Mouse (Mus musculus) lung, postnatal 36 days (tissue): Measurements from ENCODE around the gene Prkn.
A peak's percentile ranks its signal among the peaks of the same experiment; 100 is the strongest.

Experiments
- DNase-seq: peaks from one replicate; pipeline ENCODE4 v3.0.0; 2022; ENCODE audit warnings: mixed read lengths

Gene Prkn

DNA sequence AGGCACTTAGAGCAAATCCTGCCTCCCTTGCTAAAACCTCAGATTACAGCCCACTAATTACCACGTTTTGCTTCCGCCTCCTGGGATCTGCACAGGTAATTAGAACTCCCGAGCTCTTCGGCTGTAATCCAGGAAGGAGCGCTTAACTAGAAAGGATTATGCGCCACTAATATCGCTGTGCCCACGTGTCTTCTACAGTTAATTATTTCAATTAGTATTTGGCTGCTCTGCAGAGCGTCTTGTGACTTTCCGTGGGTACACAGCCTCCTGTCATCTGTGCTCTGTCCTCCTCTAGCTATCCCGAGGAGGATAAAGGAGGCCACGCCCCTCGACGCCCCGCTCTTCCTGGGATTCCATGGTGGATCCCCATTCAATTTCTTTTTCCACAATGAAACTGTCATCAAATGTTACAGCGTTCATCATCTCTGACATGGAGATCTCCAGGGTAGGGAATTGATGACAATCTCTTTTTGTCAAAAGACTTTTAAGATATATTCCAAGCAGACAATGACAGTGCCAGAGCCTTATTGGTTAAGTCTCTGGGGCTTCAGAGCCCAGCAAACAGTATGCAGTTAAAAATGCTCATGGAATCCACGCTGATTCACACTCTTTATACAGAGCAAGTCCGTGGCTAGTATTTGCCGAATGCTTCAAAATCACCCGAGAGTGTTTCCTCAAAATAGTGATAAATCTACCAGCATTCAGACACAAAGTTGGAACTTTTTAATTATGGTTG, 824.6 kb downstream of the Prkn start:
- no peak for DNase-seq

DNA sequence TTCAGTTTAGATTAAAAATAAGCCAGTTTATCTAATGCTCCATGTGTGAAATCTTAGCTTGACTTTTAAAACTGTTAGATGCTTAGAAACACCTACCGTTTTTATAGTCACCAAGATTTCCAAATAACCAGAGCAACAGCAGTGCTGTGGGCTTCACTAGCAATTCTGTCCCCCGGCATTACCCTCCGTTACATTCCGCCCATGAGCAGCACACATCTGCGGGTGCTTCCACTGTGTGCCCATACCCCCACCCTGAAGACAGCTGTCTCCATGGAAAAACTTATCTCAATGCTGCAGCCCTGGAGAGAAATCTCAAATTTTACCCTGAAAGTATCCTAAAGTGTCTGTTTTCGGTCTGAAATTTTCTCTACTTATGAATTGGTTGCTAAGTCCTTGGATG, 839.5 kb downstream of the Prkn start:
- DNase-seq, result no peak

DNA sequence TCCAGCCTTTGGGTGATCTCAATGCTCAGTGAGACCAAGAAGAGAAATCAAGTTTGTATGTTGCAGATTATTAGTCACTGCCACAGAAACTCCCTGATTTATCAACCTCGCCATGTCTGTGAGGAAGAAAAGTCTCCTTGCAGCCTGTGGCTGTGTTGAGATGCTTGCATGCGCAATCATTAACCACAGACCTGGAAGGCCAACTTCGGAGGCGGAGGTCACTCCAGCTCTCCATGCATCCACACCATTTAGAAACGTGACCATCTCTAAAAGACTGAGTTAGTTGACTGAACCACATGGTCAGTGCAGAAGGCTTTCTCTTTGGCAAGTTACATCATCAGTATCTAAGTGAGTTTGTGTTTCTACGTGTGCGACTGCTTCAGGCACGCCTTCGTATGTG, 840.3 kb downstream of the Prkn start:
- DNase-seq, result no peak

DNA sequence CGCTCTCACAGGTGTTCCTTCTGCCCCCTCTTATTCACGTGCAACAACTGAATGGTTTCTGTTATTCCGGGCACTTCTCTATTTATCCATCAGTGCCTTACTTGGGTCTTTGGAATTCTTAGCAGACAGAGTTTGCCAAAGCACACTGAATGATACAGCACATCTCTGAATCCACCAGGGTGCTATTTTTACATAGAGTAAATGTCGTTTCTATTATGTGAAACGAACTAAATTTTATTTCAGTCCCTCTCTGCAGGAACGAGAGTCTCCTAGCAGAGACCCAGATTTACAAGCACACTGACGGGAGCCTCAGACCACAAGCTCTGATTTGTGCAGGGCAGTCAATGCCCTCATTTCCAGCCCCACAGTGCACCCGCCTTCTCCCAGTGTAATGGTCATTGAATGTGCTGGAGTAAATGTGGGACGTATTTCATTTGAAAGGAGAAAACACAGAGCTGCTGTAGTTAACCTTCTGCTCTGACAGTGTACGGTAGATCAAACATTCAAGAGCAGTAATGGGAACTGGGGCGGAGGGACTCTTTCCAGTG, 841.7 kb downstream of the Prkn start:
- no peak for DNase-seq

DNA sequence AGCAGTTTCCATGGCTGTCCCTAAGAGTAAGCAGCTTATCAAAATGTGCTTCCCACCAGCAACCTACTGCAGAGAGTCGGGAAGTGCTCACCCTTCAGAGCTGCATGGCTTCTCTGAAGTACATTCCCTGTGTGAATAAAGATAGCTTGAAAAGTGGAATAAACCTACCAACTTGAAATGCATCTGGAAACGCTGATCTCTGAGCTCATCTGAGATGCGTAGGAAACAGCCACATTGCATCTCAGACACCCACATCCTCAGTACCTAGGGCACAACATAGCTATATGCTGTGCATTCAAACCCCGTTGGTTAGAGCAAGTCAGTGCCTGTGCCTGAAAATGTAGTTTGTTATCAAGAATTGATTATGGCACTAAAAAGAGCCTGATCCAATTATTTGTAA, 864.8 kb downstream of the Prkn start:
- no peak for DNase-seq

DNA sequence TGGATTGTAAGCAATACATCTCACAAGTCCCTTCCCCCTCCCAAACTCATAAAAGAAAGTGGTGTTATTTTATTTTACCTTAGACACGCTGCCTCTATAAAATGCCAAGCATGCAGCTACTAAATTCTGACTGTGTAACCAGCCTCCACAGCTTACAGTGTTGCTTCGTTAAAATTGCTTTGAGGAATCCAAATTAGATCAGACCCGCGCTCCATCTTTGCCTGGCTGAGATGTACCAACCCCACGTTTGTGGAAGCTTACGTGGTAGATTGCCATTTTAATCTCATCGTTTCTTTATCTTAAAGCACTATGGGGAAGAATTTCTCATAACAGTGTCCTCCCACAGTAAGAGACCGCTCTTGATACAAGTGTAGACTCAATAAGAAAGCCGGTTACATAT, 865.6 kb downstream of the Prkn start:
- DNase-seq, result no peak

DNA sequence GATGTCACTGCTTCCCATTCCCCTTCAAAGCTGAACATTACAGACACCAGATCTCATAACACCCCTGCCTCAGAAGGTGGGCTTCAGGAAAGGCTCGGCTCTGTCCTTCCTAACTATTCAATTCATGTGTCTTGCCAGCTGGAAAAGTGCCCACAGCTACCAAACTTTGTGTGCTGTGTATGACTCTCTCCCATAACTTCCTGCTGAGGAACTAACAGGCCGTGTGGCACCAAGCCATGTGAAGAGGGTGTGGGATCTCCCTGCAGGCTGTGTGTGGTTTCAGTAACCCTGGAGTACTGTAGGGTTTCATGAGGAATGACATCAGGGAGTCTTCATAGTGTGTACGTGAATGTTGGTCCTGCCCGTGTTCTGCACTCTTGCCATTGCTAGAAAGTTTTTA, 871.9 kb downstream of the Prkn start:
- DNase-seq, result peak; percentile 29

DNA sequence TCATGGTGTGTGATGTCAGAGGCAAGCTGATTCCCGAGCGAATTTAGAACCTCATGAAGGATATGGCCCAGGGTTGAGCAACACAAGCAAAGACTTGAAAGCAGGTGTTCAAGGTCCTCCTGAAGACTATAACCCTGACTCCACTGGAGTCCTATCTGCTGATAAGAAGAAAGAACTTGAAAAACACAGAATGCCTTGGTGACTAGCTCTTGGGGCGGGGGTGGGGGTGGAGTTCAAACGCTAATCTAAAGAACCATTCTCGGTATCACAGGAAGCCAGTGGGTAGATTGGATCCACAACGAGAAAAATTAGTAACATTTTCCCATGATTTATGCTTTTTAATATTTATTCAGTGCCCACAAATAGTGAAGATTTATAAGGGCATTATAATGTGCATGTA, 879.6 kb downstream of the Prkn start:
- DNase-seq, result no peak

DNA sequence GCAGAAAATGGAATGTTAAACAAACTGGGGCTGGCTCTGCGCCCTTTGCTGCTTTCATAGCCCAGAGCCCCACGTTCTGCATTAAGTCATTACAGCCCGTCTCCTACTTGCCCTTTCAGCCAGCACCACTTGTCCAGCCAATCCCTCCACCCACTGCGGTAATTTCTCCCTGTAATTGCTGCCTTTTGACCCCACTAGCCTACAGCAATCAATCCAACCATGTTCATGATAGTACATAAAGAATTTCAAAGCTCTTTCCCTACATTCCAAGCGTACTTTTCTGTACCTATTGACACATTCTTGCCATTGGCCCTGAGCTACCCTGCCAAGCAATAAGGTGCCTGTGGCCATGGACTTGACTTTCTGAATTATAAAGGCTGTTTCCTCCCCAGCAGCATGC, 881.7 kb downstream of the Prkn start:
- DNase-seq, result no peak

DNA sequence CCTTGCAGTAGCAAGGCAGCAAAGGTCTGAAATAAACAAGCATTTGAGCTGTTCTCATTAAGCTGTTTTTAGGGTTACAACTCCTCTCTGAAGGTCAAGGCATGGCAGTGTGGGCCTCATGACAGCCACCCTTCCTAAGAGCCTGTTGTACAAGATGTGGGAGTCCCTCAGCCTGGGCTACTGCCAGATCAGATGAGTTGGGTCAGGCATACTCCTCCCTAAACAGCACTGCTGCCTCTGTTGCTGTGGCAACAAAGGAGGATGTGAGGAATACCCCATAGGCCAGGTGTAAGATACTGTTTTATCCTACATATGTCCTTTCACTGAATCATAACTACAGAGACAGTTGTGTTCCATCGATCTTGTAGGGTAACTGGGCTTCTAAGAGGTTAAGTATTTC, 882.3 kb downstream of the Prkn start:
- no peak for DNase-seq

DNA sequence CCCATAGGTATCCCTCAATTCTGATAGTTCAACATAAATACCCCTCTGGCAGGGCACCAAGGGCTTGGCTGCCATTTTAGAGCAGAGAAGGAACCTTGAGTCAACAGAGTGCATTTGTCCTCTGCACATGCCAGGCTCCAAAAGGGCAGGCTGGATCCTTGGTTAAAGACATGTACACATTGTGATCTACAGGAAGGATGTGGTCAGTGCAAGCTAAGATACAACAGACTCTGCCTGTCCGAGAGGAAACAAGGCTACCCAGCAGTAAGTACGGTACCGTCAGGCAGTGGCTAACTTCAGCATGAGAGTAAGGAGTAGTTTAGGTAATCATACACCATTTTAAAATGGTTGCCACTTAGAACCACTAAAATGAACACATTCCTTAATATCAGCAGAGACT, 884.0 kb downstream of the Prkn start:
- no peak for DNase-seq

DNA sequence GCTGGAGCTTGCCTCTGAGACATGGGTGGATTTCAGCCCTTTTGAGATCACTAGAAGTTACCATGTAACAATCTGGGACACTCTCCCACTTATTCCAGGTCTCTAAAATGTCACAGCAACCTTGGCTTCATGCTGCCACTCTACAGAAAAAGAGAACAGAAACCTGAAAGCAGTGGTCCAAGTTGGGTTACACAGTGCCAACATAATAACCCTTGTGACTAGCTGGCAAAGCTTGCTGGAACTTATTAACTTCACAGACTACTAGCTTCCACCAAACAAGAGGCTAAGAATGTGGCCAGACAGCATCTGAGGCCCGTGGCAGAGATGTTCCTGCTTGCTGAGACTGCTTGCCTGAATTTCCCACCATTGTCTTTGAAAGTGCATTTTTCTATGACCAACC, 886.9 kb downstream of the Prkn start:
- no peak for DNase-seq

DNA sequence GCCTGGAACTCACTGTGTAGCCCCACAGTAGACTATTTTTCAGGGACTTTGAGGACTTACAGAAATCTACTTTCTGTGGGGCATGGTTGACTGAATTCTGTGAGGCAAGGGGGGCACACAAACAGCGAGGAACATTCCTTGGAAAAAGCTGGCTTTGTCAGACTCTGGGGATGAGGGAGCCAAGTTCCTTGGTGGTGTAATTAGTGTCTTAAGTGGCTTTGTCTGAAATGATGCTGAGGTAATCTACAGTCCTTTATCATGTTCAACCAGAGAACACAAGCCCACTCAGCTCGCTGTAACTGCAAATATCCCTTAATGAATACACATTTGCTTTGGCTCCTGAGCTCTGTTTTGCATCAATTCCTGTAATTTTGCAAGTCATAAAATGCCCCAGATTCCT, 888.1 kb downstream of the Prkn start:
- DNase-seq, result no peak

DNA sequence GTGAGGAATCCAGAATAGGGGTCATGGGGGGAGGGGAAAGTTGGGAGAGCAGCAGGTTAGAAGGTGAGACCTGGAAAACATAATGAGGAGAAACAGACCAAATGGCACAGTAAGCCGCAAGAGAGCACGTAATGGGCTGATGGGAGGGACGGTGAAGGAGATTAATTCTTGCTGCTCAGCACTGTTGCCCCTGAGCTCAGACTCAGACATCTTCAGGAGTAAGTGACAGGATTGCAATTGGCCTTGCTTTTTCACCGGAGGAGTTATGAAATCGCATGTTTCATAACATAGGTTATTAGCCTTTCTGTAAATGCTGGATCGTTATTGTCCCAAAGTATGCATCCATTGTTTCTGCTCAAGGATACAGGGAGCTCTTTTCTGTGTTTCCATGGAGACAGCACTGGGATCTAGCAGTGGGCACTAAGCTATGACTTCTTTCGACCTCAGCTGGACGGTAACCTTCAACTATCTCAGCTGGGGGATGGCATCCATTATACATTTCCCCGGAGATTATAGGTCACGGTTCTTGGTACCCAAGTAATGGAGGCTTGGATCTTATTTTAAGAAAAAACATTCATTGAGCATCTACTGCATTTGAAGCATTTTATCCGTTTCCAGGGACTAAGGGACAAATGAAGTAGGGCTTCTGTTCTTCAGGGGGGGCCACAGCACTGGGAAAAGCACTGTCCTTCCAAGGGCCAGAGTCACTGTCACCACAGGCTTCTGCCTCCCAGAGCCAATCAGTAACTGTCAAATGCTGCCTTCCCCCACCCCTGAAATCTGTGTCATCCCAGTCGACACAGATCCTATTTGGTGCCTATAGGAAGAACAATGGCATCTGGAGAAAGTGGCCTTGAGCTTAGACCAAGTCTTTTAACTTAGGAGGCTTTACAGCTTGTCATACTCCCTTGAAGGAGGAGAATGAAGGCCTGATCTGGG, 890.7 kb downstream of the Prkn start:
- DNase-seq, result no peak

DNA sequence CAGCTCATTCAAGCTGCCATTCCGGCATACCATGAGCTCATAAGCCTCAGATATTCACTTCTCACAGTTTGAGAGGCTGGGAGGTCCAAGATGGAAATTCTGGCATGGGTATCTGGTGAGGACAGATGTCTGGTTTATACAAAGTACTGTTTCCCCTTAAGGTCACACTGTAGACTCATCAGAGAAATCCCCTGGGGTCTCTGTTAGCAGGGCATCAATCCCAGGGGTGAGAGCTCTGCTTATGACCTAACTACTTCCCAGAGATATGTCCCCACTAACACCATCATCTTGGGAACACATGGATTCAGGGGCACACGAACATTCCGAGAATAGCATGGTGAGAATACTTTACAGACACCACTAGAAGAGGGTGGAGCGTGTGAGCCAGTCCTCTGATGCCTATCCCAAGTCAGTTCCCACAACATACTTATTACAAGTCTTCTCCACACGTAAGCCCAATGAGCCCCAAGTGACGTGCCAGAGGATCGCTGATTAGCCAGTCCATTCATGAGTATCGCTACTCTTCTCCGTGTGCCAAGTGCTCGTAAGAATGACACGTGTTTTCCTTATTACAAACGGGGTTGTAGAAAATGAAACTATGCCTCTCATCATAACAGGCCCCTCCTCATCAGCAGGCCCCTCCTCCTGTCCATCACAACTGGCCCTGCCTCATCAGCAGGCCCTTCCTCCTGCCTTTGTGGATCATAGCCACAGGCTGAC, 895.1 kb downstream of the Prkn start:
- no peak for DNase-seq

DNA sequence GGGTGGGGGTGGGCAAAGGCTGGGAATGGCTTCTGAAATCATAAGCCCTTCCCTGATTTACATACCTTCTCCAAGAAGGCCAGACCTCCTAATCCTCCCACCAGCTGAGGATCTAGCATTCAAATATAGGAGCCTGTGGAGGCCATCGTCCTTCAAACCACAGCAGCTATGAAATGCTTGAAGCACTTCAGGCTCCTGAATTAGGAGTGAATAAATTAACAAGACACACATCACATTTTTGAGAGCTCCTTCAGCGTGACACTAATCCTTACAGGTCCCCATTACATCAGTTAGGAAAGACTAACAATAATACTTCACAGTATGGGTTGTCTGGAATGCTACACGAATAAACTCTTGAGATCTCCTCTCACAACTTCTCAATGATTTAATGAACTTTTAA, 896.3 kb downstream of the Prkn start:
- no peak for DNase-seq

DNA sequence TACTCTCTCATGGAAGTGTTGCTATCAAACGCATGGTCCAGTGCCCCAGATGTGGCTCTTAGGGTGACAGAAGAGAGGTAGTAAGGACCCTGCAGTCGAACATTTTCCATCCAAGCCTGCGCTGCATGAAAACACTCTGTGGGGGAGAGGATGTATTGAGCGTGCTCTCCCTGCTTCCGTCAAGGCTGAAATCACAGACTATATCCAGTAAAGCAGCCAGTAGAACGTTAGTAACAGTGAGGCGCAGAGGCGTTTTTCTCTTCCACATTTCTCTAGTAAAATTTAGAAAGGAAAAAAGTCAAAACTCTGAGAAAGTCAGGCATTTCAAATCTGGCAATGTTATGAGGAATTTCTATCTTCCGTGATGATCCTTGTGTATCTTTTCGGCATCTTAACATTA, 897.7 kb downstream of the Prkn start:
- DNase-seq, result no peak

DNA sequence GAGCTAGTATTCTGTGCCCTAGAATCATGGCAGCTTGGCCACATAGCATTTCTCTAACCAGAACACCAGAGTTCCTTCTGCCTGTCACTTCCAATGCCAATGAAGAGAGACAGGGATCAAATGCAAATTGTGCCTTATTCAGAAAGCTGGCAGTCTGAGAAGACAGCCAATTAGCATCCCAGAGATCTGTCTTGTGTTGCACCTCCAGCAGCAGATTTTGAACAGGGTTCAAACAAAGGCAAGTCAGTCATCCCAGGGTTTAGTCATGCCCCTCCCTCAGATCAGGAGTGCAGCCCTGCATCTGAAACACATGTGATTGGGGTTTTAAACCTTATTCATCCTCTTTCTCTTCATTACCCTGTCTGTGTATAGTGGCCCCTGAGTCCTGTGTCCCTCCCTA, 900.5 kb downstream of the Prkn start:
- DNase-seq, result no peak

DNA sequence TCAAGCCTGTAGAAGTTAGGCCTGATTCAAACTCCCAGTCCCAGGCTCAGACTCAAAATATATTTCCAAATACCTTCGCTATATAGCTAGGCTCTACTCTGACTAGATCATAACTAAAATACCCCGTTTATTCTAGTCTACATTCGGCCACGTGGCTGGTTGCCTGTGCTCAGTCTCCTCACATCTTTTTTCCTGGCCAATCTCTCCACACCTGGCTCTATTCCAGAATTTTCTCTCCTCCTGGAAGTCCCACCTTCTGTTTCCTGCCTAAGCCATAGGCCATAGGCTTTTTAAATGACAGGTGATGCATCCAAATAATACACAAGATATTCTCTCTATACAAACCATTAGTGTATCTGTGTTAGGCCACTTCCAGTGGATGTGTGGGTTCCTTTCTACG, 901.0 kb downstream of the Prkn start:
- no peak for DNase-seq

DNA sequence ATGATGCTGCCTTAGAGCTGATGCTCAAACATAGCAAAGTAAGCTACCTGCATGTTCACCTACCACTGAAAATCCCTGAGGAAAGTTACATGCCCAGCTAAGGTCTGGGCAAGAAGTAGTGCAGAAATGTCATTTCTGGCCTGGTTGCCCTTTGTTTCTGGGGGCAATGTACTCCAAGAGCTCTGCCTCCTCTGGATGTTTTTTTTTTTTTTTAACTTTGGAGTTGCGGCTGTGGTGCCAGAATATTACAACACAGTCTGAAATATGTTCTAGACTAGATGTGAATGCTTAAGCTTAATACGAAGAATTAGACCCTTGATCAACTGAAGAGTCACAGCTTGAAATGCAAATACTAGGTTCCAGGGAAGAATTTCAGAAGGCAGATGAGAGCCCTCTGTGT, 911.1 kb downstream of the Prkn start:
- no peak for DNase-seq

DNA sequence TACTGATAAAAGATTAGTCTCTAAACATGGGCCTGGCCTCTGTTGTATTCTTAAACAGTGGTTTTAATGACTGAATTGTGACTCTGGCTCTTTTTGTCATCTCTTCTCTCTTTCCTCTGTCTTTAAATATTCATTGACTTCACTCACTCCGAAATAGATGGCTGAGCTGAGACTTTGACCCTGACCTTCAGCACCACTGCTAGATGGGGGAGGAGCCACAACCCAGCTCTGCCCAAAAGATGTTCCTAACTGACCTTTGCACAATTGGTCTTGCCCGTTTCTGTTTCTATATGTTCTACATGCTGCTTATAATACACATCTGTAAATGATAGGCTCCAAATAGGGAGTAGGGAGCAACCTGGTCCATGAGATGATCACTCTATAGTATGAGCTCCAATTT, 912.5 kb downstream of the Prkn start:
- DNase-seq, result no peak

DNA sequence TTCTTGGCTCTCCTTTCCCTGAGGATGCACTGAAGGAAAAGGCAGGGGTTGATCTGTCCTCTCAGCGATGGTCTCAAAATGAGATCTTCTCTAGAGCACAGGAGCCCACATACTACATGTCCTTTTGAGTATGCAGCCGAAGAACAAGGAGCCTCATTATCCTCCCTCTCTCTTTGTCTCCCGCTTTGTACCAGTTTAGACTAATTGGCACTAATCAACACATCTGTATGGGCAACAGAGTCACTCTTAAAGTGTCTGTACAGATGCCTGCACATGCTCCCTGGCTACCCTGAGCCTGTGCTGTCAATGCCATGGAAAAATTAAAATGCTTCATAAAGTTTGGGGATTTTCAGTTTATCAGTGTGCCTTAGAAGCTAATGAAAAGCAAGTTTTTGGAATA, 924.9 kb downstream of the Prkn start:
- no peak for DNase-seq

DNA sequence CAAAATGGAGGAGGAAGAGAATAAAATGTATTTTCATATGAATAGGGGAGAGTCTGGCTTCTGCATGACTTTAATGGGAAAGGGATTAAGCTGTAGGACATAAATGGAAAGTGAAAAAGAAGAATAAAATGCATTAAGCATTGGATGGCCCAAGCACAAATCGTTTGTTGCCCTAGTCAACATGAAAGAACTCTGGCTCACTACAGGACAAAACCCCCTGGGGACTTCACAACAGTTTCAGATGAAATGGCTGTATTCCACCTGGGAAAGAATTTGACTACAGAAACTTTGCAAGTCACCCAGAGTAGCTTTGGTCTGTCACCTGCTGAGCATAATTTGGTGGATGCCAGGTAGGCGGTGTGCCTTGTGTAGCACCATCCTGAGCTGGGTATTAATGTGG, 925.4 kb downstream of the Prkn start:
- no peak for DNase-seq

DNA sequence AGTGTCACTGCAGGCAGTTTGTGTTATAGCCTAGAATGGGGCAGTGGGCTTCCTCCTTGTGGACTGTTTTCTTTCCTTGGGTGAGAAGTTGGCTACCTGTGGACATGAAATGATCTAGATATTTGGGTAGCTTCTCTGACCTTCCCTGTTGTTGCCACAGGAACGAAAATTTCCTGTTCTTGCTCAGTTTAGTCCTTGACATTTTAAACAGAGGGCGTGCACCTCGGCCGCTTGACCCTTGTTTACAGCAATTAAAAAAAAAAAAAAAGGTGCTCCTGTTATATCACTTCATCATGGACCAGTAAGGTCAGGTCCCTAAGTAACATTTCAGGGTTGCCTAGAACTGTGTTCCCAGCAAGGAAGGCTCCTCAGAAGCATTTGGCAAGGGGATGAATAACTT, 927.1 kb downstream of the Prkn start:
- DNase-seq, result no peak
